Mouse (Mus musculus): Measurements from ENCODE around the gene Gmppa. TPM values are rescaled to one million over a fixed set of nuclear protein-coding genes. Genes with fewer than 3 reads are reported as not detected.

The Gmppa gene
- total RNA-seq (2021): 10 to 100 TPM; 34.5 to 38.2 TPM
- long read RNA-seq, experiment 1, partial matches to known transcripts: 2 of 5 reads
- long read RNA-seq, experiment 1, other reads (novel, unspliced or antisense): 3 of 5 reads
- long read RNA-seq, experiment 2, partial matches to known transcripts: 0 of 5 reads
- long read RNA-seq, experiment 2, other reads (novel, unspliced or antisense): 1 of 5 reads

GRCm38 (mm10) chr1:75435475-75436328, at the start of gene Gmppa:
TSS of gene Gmppa (plus strand) at chr1:75435930.
- DNase-seq: peak; percentile 90 to 94

- no peak for DNase-seq
These were observed 49.6 kb upstream of the Gmppa start for GRCm38 (mm10) chr1:75386149-75386548.

GRCm38 (mm10) chr1:75387469-75387928, 48.2 kb upstream of the Gmppa start:
- DNase-seq: peak in 1 of 2 experiments; percentile 33

DNA sequence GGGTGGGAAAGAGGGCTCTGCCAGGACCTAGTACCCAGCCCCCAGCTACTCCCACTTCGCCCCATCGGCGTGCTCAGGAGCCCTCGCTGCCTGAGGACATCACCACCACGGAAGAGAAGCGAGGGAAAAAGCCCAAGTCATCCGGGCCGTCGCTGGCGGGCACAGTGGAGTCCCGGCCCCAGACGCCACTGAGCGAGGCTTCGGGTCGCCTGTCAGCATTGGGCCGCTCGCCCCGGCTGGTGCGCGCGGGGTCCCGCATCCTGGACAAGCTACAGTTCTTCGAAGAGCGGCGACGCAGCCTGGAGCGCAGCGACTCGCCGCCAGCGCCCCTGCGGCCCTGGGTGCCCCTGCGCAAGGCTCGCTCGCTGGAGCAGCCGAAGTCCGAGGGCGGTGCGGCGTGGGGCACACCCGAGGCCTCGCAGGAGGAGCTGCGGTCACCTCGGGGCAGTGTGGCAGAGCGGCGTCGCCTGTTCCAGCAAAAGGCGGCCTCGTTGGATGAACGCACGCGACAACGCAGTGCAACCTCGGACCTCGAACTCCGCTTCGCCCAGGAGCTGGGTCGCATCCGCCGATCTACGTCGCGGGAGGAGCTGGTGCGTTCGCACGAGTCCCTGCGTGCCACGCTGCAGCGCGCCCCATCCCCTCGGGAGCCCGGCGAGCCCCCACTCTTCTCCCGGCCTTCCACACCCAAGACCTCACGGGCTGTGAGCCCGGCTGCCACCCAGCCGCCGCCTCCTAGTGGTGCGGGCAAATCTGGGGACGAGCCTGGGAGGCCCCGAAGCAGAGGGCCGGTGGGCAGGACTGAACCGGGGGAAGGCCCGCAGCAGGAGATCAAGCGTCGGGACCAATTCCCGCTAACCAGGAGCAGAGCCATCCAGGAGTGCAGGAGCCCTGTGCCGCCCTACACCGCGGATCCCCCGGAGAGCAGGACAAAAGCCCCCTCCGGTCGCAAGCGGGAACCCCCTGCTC, 47.5 kb upstream of the Gmppa start:
- no peak for DNase-seq

DNA sequence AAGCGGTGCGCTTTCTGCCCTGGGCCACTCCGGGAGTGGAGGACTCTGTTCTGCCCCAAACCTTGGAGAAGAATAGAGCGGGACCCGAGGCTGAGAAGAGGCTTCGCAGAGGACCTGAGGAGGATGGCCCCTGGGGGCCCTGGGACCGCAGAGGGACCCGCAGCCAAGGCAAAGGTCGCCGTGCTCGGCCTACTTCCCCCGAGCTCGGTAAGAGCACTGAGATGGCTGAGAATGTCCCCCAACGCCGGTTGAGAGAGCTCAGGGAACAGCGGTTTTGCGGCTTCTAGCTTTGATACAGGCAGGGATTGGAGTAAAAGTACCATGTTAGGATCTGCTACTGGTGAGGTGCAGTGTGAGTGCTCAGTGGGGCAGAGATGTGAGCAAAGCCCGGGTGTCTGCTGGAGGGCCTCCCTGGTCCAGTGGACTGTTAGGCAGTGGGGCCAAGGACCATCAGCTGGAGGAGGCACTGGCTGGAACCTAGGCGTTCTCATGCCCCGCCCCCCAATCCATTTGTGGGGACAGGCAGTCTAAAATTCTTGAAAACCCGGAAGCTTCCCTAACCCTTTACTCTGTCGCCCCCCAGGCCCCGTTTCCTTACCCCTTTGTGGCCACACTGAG, 46.7 kb upstream of the Gmppa start:
- no peak for DNase-seq

- peak; percentile 85 to 87 for DNase-seq
These were observed 42.6 kb upstream of the Gmppa start for GRCm38 (mm10) chr1:75393139-75393538.

DNA sequence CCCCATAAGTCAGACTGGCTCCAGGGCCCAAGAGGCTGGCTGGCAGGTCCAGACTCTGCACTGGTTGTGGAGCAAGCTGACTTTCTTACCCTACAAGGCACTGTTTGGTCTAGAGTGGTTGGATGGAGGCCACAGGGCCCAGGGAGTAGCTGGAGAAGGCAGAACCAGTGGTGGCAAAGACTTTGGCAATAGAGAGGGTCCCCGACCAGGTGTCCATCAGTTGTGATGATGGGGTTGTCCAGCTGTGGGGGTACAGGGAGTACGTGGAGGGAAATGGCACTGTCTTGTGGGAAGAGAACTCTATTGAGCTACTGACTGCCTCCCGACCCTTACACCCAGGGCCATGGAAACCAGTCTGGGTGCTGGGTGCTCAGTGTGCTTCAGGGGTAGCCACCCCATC, 41.9 kb upstream of the Gmppa start:
- DNase-seq: no peak

DNA sequence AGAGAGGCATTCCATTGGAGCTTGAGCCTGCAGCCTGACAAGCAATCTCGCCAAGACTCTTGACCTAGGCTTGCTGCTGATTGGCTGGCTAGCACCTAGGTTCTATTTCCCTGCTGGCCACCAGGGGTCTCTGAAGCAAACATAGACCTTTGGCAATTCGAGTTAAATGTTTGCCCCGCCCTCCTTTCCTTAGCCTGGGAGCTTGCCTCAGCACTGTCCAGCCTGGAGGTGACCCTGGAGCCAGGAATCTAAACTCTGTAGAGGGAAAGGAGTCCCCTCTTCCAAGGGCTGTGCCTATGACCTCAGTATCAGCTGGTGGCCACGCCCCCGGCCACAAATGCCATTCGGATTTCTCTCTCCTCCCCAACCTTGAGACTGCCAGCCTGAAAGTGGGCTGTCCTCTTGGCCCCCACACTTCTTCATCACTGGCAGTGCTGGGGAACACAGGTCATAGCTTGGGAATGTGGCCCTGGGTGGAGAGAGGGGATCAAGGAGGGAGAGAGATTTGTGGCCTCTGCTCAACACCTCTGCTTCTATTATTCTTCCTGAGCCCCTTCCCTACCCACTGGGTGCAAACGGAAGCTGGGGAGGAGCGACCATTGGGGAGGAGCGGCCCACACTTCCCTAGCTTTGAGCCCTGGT, 36.8 kb upstream of the Gmppa start:
- DNase-seq: peak; percentile 84 to 92

GRCm38 (mm10) chr1:75399755-75400492, 35.8 kb upstream of the Gmppa start:
- peak; percentile 77 to 87 for DNase-seq

DNA sequence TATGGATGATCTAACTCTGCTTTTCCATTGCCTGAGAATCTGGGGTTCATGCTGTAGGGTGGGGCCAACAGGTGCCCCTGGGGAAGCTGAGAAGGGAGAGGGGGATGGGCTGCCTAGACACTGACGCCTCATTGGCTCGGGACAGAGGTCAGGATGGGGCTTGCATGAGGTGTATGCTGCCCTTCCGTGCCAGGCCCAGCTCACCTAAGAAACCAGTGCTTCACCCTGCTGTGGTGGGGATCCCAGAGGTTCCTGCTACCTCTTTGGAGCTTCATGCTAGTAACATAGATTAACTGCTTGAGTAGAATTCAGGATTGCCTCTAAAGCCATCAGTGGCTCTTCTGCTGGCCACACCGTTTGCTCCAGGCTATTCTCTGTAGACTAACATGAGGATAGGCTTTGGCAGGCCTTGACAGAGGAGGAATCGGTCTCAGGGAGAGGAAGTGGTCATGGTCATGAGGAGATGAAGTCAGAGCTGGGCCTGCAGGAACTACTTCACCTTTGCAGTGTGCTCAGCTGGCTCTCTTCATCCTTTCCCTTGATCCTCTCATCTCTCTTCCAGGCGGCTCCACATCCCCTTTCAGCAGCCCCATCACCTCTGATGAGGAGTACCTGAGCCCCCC, 35.1 kb upstream of the Gmppa start:
- no peak for DNase-seq

- no peak for DNase-seq
These were observed 30.2 kb upstream of the Gmppa start for GRCm38 (mm10) chr1:75405547-75405946.

GRCm38 (mm10) chr1:75406173-75406572, 29.6 kb upstream of the Gmppa start:
- DNase-seq: no peak

- peak in 1 of 2 experiments; percentile 31 for DNase-seq
These were observed 28.7 kb upstream of the Gmppa start for GRCm38 (mm10) chr1:75407056-75407455.

DNA sequence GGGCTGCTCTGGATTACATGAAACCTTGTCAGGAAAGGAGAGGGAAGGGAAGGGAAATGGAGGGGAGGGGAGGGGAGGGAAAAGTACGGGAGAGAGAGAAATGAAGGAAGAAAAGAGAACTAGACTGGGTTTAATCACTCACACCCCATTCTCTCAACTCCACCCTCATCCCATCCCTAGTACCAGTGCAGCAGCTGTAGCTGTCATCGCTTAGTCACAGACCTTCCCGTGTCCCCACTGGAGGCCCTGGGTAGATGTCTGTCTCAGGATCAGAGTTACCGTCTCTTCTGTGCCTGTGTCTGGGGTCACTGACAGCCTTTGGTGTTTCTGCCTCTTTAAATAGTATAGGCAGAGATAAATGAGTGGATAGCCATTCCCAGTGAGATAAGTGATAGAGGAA, 27.5 kb upstream of the Gmppa start:
- no peak for DNase-seq

- DNase-seq: no peak
These were observed 25.8 kb upstream of the Gmppa start for GRCm38 (mm10) chr1:75409950-75410349.

DNA sequence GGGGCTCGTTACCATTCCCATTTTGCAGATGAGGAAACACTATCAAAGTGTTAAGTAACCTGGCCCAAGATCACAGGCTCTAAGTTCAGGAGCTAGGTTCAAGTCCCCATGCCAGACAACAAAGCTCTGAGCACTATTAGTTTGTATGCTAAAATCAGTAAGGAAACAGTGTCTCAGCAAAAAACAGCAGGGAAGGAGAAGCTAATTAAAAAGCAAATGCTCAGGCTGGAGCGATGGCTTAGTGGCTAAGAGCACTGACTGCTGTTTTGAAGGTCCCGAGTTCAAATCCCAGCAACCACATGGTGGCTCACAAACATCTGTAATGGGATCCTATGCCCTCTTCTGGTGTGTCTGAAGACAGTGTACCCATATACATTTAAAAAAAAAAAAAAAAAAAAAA, 23.5 kb upstream of the Gmppa start:
- DNase-seq: no peak

DNA sequence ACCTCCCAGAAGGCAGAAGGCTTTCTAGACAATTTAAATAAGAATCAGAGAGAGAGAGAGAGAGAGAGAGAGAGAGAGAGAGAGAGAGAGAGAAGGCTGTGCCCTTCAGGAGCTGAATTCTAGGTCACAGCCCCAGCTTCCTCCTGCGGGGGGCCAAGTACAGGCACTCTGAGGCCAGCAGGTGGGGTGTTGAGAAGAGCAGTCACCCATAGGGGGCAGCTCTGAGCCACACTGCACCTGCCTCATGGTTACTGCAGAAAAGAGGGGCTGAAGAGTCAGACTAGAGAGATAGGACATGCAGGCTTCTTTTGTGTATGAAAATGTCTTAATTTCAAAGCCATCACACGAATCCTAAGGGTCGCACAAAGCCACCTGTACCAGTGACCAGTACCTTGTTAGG, 22.0 kb upstream of the Gmppa start:
- peak; percentile 51 to 63 for DNase-seq

DNA sequence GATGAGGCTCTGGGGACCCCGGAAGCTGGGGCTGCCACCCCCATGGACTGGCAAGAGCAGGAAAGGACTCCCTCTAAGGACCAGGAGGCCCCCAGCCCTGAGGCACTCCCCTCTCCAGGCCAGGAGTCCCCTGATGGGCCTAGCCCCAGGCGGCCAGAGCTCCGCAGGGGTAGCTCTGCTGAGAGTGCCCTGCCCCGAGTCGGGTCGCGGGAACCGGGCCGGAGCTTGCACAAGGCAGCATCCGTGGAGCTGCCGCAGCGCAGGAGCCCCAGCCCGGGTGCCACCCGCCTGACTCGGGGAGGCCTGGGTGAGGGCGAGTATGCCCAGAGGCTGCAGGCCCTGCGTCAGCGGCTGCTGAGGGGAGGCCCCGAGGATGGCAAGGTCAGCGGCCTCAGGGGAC, 13.9 kb upstream of the Gmppa start:
- DNase-seq: no peak

- no peak for DNase-seq
These were observed 13.4 kb upstream of the Gmppa start for GRCm38 (mm10) chr1:75422216-75422822.
